Mouse (Mus musculus) macrophage (primary cell): ENCODE results near the gene Pex11b. TPM values are rescaled to one million over a fixed set of nuclear protein-coding genes. Genes with fewer than 3 reads are reported as not detected.

Source experiments
- polyA plus RNA-seq: library from polyadenylated mRNA; stranded (reverse); fragments of 250-400 nt; gene quantifications from 3 replicates; pipeline ENCODE4 v1.2.4, GENCODE M21; 2018; ENCODE audit warnings: inconsistent platforms

Pex11b gene
- polyA plus RNA-seq, 1 experiment from 2014 or later: 17.2 TPM

Other genes with a start within 250 kb of the Pex11b start
- not detected in 3 replicates for gene BC107364, start 183.1 kb upstream of the Pex11b start, polyA plus RNA-seq
- gene Hfe2, start 110.2 kb upstream of the Pex11b start, polyA plus RNA-seq: not detected in 3 replicates
- 198 to 536 TPM (median 239 TPM) in 3 replicates for gene Txnip, start 77.4 kb upstream of the Pex11b start, polyA plus RNA-seq
- gene Gm16253, start 58.4 kb upstream of the Pex11b start, polyA plus RNA-seq: not detected in 3 replicates
- gene Polr3gl, start 41.2 kb upstream of the Pex11b start, polyA plus RNA-seq: 31.8 to 127 TPM (median 41.1 TPM) in 3 replicates
- 0.07 to 0.15 TPM in 2 of 3 replicates, not detected in the other for gene Ankrd34a, start 38.7 kb upstream of the Pex11b start, polyA plus RNA-seq
- 7.5 to 9.5 TPM (median 8.3 TPM) in 3 replicates for gene Lix1l, start 34.2 kb upstream of the Pex11b start, polyA plus RNA-seq
- 28.6 to 43.9 TPM (median 42.7 TPM) in 3 replicates for gene Rbm8a, start 5.4 kb upstream of the Pex11b start, polyA plus RNA-seq
- gene Gm42957, start 98 bp downstream of the Pex11b start, polyA plus RNA-seq: not detected in 3 replicates
- 0.10 to 0.32 TPM (median 0.29 TPM) in 3 replicates for gene Itga10, start 10.2 kb downstream of the Pex11b start, polyA plus RNA-seq
- gene Ankrd35, start 34.8 kb downstream of the Pex11b start, polyA plus RNA-seq: 0.03 to 0.07 TPM in 2 of 3 replicates, not detected in the other
- gene Pias3, start 61.0 kb downstream of the Pex11b start, polyA plus RNA-seq: 13.0 to 14.5 TPM (median 14.1 TPM) in 3 replicates
- gene Nudt17, start 73.2 kb downstream of the Pex11b start, polyA plus RNA-seq: 0.20 TPM in 1 of 3 replicates, not detected in the others
- gene Polr3c, start 92.3 kb downstream of the Pex11b start, polyA plus RNA-seq: 25.2 to 36.6 TPM (median 28.8 TPM) in 3 replicates
- gene Rnf115, start 92.3 kb downstream of the Pex11b start, polyA plus RNA-seq: 72.8 to 94.2 TPM (median 85.6 TPM) in 3 replicates
- not detected in 3 replicates for gene Pdzk1, start 193.9 kb downstream of the Pex11b start, polyA plus RNA-seq
- 0.14 TPM in 1 of 3 replicates, not detected in the others for gene Cd160, start 194.0 kb downstream of the Pex11b start, polyA plus RNA-seq